Mouse (Mus musculus) embryo, embryonic 11 days (tissue): ENCODE results near the gene Ugt1a6a.

Source experiments
- DNase-seq: peaks from one replicate; pipeline ENCODE4 v3.0.0-alpha.2; 2015

The Ugt1a6a gene

DNA sequence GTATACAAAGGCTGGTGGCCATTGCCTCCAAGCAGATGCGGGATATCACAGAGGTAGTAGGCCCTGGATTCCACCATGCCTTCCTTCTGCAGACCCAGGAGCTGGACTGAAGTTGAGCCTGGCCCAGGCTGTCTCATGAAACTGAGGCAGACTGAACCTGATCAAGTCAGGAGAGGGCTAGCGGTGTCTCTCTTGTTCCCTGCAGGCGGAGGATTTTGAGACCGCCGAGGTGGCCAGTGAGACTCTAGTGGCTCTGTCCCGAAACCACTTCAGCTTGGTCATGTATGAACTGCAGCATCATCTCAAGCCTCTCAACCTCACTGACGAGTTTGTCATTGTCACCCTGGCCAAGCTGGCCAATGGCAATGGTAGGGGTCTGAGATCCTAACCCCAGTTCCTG is 95.8 kb downstream of the Ugt1a6a start:
- DNase-seq, result no peak

DNA sequence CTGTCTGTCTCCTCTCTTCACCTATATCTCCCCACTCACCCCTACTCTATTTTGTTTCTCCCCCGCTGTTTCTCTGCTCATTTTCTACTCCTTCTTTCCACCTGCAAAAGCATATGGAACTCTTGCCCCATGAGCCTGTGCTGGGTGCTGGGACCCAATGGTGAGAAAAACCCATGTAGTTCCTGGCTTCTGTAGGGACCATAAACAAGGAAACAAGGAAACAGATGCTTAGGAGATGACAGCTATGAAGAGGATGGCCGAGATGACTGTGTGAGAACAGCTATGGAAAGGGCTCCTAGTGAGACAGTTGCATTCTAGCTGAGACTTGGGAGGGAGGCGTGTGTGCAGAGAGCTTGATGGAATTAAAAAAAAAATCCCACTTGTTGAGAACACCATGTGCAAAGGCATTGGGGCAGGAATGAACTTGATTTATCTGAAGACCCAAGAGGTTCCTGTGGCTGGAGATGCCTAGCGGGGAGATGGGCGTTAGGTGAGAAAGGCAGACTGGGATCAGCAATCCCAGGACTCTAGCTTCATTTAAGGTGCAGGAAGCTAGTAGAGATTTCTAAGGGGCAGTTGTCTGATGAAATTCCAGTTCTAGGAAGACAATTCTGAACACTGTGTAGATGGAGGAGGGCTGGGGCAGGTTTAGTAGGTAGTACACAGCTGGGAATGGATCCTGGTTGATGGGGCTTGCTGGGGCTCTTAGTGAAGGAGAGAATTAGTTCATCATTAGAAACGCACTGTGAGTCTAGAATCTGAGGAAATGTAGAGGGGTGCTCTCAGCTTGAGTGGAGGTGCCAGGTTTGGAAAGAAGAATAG is 96.6 kb downstream of the Ugt1a6a start:
- DNase-seq, result no peak

DNA sequence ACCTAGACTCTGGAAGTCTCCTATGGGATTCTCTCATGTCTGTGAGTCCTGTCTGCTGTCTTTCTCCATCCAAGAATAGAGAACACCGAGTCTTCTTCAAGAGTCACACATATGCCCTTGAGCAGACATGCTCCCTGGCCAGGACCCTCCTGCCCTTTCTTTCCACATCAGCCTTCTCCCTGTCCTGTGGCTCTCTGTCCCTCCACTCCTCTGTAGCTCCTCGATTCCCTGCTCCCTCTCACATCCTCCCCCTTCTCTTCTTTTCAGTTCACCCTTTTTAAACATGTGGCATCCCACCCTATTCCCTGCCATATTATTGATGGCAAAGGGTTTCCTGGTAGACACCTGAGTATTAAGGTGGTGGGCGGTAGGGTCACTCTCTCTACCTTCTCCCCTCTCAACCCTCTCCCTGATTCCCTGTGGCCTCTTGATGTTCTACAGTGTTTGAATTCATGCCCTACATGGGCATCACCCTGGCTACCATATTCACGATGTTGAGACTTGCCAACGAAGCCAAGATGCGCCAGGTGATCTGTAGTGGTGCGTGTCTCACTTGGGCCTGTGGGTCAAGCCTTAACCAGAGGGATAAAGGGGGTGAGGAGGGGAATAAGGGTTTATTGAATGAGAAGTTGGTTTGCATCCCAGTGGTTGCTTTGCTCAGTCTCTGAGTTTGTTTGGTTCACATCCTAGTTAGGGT is 97.3 kb downstream of the Ugt1a6a start:
- DNase-seq, result no peak

DNA sequence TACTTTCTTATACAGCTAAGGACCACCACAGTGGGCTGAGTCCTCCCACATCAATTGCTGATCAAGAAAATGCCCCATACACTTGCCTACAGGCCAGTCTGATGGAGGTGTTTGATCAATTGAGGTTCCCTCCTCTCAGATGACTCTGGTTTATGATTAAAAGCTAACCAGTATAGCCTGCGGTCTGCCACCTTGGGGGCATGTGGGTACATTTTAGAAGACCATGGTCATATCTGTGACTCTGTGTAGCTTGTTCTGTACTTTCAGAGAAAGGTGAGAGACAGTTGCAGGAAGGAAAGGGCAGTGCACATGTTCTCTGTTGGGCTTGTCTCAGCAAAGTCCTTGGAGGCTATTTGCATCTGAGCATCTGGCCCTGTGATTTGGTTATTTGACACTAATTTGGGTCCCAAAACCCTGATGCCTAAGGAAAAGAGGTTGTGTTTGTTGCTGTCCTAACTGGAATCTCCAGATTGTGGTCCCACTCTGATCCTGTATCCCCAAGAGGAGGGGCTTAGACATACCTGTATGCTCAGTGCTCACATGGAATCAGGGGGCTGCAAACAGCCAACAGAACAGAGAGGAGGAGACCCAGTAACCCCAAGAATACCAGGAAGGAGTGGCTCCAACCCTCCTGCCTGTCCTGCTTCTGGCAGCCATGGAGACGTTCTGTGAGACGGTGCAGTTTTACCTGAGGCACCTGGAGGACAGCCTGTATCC is 98.2 kb downstream of the Ugt1a6a start:
- DNase-seq, result no peak

DNA sequence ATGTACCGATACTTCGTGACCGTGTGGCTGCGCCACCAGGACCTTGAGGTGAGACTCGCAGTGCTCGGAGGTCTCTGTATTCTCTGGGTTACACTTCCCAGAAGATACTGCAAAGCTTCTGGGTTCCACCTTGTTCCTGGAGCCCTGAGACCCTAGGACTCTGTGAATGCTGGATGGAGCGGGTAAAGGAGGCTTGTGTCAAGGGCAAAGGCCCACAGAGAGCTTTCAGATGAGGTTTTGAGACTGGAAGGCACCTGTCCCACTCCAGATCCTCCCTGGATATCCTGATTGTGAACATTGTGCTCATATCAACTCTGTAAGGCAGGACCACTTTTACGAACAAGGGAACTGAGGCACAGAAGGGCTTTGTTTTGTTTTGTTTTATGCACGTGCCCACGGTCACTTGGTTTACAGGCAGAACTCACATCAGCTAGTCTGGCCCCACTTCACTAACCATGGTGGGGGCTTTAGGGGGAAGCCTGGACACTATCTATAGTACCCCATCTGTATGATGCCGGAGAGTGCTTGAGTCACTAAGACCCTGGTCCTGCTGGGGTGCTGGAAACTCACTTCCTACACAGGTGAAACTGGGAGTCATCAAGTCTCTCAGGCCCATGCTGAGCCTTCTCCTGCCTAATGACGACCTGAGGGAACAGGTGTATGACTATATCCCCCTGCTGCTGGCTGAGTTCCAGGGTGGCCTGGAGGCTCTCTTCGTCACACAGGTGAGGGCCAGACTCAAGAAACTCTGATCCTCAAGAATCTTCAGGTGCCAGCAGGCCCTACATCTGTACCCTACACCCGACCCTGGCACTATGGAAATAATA is 99.0 kb downstream of the Ugt1a6a start:
- DNase-seq, result no peak

DNA sequence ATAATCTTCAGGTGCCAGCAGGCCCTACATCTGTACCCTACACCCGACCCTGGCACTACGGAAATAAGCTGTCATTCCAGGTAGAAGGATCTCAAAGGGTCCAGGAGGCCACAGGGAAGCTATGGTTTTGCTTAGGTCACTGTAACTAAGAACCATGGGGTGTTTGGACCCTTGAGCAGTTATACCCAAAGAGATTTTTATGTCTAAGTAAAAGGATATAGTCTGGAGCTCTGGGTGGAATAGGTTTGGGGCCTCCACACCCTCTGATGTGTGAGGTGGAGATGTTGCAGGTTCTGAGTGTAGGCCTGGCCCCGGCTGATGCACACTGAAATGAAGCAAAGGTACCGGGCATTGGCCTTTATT is 99.6 kb downstream of the Ugt1a6a start:
- DNase-seq, result no peak

DNA sequence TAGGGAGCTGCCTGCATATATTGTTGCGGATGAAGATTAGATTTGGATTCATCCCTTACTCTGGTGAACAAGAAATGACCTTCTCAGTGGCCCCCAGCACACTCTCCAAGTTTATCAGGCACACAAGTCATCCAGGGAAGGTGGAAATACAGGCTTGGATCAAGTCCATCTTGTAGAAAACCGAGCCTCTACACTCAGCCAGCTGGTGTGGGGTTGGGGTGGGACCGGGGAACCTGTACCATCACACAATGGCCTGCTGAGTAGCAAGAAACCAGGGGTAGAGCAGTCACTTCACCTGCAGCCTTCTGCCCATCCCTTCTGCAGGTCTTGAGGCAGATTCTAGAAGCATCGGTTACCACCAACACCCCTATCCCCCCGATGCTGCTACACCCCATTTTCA is 100.0 kb downstream of the Ugt1a6a start:
- no peak for DNase-seq

DNA sequence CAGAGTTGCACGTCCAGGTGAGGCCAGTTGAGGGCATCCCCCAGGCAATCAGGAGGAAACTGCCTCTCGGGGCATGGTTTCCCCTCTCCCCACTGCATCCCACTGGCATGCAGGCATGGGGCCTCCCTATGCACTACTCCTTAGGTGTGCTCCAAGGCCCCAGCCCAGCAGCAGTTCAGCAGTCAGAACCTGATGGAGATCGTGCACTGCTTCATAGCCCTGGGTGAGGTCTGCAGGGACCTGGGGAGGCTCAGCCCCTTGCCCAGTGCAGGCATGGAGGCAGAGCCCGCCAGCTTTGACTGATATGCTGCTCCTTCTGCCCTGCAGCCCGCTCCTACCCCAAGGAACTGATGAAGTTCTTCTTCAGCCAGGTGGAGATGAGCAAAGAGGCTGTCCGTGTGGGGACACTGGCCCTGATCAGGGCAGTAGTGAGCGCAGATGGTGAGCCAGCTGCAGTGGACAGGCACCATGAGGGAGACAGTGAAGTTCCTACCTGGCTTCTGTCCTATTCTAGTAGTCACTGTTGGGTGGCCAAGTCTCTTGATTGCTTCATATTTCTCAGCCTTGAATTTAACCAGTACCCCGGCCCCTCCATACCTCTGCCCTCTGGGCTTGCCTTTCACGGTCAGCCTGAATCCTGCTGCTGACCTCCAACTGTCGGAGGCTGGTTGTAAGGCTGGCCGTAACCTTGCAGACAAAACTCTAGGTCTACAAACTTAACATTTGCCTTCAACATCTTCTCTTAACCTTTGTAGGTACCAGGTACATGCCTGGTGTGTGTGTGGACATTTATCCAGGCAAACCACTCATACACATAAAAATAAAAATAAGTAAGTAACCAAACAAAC is 100.7 kb downstream of the Ugt1a6a start:
- no peak for DNase-seq

DNA sequence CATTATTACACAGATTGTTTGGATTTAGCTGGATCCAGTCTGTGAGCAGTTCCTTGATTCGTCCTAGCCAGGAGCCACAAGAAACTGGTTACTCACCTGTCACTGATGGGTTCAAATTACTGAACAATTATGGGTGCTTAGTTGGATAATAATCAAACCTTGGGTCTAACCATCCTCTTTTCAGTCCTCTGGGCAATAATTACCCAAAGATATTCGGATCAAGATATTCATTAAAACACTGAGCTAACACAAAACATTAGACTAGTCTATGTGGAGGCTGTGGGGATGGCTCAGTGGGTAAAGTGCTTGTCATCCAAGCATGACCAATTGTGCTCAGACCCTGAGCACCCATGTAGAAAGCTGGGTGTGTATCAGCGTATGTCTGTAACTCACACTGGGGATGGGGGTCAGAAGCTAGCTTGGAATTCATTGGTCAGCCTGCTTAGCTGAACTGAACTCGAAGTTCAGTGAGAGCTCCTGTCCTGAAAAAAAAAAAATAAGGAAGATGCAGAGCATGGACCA is 101.3 kb downstream of the Ugt1a6a start:
- no peak for DNase-seq

DNA sequence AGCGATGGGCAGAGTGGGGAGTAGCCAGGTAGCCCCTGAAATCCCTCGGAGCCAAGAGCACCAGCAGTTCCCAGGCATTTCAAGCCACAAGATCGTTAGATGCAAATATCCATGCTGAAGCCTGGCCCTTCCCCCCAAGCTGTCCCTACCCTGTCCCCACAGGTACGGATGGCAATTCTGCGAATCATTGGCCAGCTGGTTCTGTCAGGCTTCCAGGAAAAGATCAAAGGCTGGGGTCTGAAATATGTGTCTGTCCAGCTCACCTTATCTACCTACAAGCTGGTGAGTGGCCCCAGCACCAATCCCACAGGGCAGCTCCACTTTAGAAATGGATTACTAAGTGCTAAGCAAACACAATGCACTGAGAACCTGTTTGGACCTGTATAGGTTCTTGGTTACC is 102.7 kb downstream of the Ugt1a6a start:
- DNase-seq, result no peak

DNA sequence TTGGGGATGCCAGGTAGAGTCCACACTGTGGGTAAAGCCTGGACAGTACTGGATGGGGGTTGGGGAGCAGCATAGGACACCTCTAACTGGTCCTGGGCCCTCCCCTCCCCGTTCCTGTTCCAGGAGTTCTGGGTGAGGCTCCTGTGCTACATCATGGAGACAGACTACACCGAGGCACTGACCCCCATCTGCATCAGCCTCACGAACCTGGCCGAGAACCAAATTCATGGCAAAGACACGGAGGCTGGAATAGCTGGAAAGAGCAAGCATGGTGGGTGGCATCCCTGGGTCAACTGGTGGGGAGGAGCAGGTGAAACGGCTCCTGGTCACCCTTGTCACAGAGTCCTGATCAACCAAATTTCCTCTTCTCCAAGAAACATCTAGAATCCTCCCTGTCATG is 104.2 kb downstream of the Ugt1a6a start:
- no peak for DNase-seq

DNA sequence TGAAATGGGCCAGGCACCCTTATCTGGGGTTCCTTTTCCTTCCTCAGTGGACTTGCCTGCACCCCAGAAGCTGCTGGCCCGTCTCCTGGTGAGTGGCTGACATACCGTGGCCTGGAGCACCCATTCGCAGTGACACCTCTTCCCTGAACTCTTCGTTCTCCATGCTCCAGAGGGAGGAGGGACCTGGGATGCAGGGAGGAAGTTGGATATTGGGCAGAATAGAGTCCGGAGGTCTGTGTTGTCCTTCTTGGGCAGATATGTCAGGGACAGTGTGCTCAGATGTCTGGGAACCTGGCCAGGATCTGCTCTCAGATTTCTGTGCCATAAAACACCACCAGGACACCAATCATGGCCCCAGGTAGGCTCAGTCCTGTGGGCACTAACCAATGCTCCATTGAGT is 105.5 kb downstream of the Ugt1a6a start:
- DNase-seq, result no peak

DNA sequence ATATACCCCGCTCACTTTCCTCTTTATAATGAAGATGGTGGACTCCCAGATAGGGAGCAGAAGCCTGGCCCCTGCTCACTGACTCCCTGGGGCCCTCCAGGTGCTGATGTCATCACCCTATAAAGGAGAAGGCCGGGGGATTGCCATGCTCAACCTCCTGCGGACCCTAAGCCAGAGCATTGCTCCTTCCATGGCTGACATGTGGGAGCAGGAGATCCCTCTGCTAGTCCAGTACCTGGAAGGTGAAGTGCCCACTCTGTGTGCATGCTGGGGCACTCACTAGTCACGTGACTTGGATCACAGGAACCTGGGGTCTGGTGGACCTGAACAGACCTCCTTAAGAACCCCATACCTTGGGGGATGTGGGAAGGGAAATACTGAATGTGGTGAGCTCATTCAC is 106.0 kb downstream of the Ugt1a6a start:
- DNase-seq, result no peak

DNA sequence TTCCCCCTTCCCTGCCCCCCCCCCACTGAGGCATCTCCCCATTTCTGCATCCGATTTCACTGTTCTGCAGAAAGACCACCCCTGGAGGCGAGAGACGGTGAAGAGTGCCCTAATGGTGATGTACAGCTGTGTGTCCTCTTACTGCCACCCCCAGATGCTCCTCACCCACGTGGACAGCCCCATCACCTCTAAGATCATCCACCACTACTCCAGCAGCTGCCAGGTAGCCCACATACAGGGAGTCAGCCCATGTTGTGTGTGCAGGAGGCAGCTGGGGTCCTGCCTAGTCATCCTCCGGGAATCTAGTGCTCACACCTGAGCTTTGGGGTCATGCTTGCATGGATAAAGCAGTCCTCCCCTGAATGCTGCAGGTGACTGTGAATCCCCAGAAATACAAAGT is 109.3 kb downstream of the Ugt1a6a start:
- no peak for DNase-seq

DNA sequence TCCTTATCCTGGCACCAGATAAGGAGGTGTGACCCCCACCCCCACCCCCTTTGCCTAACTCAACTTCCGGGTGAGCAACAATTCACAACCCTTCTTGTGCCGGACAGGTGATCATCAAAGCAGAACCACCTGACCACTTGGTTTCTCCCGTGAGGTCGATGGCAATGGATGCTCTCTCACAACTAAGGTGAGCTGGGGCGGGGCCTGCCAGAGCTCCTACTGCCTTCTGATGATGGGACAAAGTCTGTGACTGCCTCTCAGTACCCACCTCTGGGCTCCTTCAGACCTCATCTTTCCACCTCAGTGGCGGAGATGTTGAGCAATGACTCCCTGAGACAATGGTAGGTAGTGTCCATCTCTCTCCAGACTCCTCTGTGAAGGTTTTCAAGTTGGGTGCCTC is 111.3 kb downstream of the Ugt1a6a start:
- DNase-seq, result no peak

DNA sequence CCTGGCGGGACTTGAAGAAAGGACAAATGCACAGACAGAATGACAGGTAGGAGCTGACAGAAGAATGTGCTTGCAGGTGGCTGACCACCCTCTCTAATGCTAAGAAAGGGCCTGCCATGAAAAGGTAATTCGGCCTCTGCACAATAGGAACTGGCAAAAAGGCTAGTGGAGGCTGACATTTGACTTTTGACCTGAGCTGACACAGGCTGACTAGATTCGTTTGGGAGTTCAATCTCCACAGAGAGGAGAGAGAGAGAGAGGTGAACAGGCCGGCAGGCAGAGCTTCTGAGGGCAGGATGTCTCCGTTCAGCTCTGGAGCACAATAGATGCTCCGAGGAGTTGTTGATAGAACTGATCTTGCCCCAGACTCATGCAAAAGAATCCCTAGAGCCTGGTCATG is 111.8 kb downstream of the Ugt1a6a start:
- no peak for DNase-seq

DNA sequence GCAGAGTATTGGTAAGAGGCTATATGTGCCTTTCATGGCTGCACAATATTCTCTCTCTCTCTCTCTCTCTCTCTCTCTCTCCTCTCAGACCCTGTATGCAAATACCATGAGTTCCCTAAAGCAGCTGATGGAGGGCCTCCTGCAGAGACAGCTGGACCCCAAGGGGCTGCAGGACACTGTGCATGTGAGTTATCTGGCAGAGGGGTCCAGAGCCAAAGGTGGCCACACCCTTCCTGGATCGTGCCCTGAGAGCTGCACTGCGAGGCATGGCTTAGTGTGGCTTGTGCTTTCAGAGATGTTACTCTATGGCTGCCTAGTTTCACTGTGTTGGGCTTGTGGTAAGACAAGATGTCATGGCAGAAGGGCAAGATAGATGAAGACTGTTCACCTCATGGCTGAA is 113.1 kb downstream of the Ugt1a6a start:
- DNase-seq, result no peak

DNA sequence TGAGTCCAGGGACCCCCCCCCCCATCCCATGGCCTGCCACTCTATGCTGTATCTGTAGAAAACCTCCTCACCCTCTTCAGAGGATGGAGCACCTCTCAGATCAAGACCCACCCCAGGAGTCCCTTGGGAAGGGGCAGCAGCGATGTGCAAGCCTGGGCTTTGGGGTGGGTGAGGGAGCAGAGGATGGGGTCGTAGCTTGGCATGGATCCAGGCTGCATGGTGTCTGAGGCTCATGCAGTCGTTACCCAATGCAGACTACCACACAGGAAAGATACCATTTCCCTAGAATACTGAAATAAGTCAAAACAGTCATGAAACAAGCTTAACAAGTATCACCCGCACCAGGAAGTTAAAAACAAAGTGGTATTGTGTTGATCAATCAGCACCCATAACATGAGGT is 114.0 kb downstream of the Ugt1a6a start:
- DNase-seq, result no peak

DNA sequence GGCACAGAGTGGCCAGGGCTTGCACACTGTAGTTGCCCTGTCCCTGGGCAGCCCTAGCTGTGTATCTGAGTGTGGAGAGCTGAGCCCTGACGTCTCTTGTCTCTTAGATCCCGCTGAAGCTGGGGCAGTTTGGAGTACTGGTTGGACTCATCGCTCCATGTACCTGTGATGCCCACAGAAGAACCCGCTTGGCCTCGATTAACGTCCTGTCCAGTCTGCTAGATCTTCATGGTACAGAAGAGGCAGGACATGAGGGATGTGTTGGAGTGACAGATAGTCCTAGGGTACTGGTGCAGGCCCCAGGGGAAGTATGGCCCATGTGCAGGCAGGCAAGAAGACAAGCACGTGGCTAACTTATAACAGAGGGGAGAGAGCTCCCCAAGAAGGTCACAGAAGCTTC is 115.0 kb downstream of the Ugt1a6a start:
- no peak for DNase-seq

DNA sequence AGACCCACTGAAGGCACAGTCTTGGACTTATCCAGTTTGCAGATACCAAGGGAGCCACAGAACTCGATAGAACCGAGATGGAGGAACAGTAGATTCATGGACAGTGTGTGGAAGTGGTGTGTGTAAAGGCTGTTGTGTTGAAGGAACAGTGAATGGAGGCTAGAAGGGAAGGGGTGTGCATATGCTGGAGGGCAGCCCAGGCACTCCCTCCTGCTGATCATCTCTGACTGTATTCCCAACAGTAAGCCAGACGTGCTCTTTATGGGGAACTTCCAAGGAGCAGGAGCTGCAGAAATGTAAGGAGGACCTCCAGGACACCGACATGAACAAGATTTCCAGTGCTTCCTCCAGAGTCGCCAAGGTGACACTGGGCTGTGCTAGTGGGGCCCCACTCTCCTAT is 115.4 kb downstream of the Ugt1a6a start:
- no peak for DNase-seq

DNA sequence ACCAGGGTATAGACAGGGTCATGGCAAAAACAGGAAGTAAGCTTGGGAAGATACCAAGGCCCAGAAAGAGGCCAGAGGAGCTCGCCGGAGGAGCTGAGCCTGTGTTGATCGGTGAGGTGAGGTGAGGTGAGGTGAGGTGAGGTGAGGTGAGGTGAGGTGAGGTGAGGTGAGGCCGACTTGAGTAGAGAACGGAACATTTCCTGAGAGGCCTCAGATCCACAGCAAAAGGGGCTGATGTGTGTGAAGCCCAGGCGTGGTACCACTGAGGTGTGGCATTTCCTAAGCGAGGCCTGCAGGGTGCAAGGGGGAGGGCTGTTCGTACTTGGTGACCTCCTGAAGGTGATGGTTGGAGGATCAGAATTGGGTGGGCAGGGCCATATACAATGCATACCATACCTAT is 118.5 kb downstream of the Ugt1a6a start:
- DNase-seq, result no peak

DNA sequence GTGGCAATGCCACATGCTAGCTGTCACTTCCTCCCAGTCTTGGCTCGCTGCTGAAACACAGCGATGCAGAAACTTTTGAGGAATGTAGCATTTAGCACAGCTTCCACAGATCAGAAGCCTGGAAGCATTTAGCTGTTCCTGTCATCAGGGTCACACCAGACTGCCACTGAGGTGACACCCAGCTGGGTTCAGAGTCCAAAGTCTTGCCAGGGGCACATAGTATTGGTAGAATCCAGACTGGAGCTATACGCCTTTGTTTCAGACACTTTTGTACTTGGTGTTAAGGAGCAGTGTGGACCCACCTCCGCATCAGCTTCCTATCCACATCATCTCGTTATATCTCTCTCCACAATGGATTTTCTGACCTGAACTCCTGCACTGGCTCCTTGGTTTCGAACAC is 118.9 kb downstream of the Ugt1a6a start:
- no peak for DNase-seq
